Mouse (Mus musculus): ENCODE data around the gene Irx3.

Gene Irx3

DNA sequence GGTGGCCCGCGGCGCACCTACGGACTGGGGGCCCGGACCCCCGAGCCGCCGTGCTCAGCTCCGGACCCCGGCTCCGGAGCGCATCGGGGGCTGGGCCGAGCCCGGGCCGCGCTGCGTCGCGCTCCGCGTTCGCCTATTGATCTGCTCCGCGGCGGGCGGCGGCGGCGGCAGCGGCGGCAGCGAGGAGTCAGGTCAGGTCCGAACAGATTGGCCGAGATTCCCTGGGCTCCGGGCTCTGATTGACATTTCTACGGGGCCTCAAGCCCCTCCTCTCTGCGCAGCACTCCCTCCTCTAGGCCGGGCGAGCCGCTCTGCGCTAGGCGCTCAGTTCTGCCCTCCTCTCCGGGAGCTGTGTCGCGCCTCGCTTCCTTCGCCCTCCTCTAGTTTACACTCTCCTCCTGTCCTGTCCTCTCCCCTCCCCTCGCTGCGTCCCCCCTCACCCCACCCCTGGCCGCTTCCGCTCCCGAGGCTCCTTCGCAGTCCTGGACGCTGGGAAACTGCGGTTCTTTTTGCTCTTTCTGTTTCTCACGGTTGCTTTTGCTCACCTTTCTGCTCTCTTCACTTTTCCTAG, 541 bp downstream of the Irx3 start:
- DNase-seq (ENCODE audit: low spot score): no peak

- no peak for DNase-seq (ENCODE audit: low spot score)
Measured at GRCm38 (mm10) chr8:91800523-91801240, 1.2 kb downstream of the Irx3 start.

- no peak for DNase-seq (ENCODE audit: low spot score)
Measured at GRCm38 (mm10) chr8:91799681-91800522, 2.0 kb downstream of the Irx3 start.

- DNase-seq (ENCODE audit: low spot score): no peak
Measured at GRCm38 (mm10) chr8:91799016-91799581, 2.8 kb downstream of the Irx3 start.

DNA sequence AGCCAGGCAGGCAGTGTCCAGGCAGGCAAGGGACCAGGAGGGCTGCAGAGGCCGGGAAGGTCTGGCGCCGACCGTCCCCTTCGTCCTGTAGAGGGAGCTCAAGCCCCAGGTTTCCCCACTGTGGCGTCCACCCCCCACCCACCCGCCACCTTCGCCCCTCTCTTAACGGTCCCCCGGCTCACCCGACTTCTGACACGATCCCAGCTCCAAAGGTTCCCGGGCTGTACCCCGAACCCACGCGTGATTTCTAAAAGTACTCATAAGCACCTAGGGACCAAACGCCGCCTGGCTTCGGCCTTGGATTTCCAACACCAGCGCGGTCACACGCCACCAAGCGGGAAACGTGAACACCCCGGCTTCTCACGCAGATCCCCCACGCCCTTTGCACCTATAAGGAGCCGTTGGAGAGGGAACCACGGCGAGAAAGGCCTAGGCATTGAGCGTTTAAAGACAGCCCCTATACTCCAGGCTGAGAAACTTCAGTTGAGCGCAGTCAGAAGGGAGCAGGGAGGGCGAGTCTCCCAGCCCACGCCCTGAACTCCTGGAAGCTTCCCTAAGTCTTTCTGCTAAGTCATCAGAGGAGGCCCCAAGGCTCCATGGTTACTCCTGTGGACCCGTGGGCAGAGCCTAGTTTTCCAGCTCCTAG, 4.1 kb downstream of the Irx3 start:
- no peak for DNase-seq (ENCODE audit: low spot score)

DNA sequence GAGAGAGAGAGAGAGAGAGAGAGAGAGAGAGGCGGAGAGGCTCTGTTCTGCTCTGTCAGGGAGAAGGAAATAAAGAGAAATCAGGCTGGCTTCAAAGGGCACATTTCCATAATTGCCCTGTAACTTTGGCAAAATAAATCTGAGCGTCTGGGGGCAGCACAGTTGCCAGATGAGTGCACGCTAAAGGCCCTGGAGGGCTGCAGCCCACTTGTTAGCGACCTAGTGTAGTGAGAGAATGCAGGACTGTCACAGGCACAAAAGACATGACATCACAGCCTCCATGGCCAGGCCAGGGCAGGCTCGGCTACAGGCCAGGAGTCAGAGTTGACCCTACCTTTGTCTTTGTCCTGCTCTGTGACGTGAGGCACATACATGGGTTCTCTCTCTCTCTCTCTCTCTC, 8.0 kb downstream of the Irx3 start:
- no peak for DNase-seq (ENCODE audit: low spot score)

- no peak for DNase-seq (ENCODE audit: low spot score)
Measured at GRCm38 (mm10) chr8:91787194-91787895, 14.5 kb downstream of the Irx3 start.

DNA sequence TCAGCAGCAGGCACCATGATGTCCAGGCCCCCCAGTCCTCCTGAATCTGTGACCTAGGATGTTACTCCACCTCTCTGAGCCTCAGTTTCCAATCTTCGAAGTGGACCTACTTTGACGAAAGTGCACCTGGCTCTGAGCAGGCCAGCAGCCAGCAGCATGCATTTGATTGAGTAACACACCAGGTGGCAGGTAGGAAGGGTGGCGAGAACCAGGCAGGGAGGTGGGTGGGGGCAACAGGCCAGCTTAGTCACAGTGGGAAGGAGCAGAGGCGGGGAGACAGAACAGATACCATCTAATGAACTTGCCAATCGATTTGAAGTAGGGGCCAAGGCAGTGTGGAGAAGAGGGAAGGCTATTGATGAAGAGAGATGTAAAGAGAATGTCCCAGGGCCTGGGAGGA, 18.9 kb downstream of the Irx3 start:
- no peak for DNase-seq (ENCODE audit: low spot score)

- no peak for DNase-seq (ENCODE audit: low spot score)
Measured at GRCm38 (mm10) chr8:91782201-91782600, 19.7 kb downstream of the Irx3 start.

GRCm38 (mm10) chr8:91780648-91781047, 21.2 kb downstream of the Irx3 start:
- DNase-seq (ENCODE audit: low spot score): no peak

GRCm38 (mm10) chr8:91768857-91769256, 33.0 kb downstream of the Irx3 start:
- no peak for DNase-seq (ENCODE audit: low spot score)

DNA sequence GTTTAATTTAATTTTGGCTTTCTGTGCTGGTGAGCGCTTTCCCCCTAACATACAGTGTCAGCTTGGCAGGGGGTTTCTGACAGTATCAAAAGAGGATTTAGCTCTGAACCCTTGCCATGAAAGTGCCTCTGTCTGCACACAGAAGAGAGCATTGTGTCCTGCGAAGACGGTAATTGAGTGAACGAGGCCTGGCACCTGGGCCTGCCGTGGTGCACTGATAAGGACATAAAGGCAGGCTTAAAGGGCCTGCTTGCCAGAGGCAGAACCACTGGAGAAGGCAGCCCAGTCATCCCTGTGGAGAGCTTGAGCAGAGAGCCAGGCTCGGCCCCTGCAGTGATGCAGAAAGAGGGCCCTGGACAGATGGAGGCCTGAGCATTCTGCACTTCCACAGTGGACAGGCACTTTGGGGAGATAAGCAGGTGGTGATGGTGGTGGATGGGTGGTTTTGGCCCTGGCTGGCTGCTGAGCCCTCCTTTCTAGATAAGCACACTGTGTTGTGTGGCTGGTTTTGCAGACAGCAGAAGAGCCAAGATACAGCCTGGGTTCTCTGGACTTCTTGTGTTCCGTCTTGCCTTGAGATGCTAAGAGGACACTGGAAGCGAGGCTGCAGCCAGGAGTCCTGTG, 36.3 kb downstream of the Irx3 start:
- no peak for DNase-seq (ENCODE audit: low spot score)

DNA sequence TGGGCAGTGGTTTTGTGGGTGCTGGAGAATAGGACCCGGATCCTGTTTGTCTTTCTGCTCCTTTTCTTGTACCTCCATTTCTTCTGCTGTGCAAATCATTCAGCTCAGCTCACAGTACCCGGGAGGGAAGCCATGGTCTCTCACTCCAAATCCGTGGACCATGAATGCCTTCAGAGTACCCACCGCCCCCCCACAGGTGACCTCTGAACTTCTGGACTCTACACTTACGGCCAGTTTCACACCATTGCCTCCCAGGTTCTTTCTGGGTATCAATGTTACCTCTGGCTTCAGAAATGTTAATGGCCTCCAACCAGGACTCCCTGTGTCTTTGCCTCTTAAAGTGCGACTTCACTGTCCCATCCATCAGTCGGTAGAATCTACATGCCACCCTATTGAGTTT, 46.3 kb downstream of the Irx3 start:
- DNase-seq (ENCODE audit: low spot score): no peak

DNA sequence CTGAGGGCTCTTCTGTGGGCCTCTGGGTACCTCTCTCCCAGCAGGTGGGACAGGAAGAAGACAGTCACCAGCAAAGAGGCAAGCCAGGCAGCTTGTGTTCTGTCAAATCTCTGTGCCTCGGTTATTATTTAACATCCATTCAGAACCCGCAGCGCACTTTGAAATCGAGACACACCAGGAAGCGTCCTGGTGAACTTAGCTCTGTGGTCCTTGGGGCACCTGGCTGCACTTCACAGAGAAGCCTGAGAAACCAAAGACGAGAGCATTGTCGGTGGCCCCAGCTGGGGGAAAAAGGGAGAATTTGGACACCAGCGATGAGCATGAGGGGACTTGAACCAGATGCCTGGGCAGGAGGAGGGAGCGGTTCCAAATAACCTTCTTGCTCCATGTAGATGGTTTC, 46.8 kb downstream of the Irx3 start:
- DNase-seq (ENCODE audit: low spot score): no peak

- no peak for DNase-seq (ENCODE audit: low spot score)
Measured at GRCm38 (mm10) chr8:91750794-91751125, 51.1 kb downstream of the Irx3 start.

GRCm38 (mm10) chr8:91750096-91750793, 51.6 kb downstream of the Irx3 start:
- no peak for DNase-seq (ENCODE audit: low spot score)

DNA sequence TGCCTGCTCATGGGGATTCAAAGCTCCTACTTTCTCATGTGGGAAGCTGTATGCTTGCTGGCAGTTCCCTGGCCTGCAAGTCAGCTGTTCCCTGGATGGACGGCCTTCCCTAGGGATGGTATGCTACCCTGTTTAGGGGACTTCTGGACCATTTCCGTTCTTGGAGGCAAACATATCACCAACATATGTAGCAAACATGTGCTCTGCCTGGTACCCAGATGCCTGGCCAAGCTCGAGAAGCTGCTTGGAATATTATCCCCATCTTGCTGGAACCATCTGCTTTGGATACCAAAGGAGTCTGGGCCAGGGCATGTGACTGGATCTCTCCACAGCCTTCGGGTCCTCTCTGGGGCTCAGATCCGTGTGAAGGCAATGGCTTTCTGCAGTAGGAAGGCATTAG, 52.5 kb downstream of the Irx3 start:
- no peak for DNase-seq (ENCODE audit: low spot score)
